Mouse (Mus musculus) lung, postnatal 14 days (tissue): ENCODE data around the gene Mettl3.
"Not testable (repeated sequence)": the region's sequence is repeated elsewhere in the genome, so short reads cannot be mapped to it uniquely, and the experiment has no call there.

Experiments used
- DNase-seq: peaks from one replicate; pipeline ENCODE4 v3.0.0; 2021

Gene Mettl3

GRCm38 (mm10) chr14:52304644-52305271, at the start of gene Mettl3:
TSS of gene Mettl3 (minus strand) at chr14:52305128.
- DNase-seq: peak; percentile 93

DNA sequence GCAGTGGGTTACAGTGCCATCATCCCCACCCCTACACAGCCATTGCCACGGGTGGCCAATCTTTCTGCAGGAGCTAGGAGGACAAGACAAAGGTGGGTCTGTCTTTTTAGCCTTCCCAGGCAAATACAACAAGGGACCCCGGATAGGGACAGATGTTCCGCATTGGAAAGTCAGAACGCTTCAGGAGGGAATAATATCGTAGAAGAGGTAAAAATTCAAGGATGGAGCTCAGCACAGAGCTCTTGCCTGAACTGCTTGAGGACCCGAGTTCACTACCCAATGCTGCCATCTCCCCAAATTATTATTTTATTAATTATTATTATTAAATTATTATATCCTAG, 34.6 kb upstream of the Mettl3 start:
- DNase-seq: no peak

- DNase-seq: peak; percentile 76
Measured at GRCm38 (mm10) chr14:52338751-52339511, 34.0 kb upstream of the Mettl3 start.

DNA sequence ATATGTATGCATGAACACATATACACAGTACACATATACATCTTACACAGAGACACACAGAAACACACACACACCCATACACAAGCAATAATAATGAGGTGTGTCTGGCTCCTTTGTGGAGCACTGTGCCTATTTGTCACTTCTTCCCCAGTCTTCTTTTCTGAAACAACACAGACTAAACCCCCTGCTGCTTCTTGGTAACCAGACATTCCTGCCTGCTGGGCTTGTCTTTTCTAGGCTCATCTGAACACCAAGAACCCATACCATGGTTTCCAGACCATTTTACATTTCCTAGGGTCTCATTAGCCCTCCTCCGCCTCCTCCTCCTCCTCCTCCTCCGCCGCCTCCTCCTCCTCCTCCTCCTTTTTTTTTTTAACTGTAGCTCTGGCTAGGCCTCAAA, 27.2 kb upstream of the Mettl3 start:
- DNase-seq: no peak

DNA sequence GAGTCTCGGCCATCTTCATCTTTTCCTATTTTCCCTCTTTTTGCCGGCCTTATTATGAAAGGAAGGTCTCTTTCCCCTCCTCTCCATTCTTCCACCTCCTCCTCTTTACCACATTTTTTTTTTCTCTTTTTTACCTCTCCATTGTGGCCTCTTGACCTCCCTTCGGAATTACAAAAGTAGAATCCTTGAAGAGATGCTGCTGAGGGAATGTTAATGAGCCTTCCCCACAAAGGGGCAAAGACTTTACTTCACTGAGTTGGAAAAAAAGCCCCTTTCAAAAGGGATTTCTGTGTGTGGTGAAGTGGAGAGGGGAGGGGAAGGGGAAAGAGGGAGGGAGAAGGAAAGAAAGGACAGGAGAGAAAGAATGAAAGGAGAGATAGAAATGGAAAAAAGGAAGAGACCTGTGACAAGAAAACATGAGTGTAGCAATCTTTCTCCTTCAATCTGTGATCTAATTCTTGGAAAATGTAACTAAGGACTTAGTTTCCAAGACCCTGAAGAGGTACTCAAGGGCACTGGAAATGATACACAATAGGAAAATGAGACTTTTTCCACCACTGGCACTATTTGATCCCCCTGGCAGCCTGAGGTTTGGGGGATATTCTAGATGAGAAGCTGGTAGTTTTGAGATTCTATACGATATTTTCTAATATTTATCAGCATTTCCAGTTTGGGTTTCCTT, 26.3 kb upstream of the Mettl3 start:
- no peak for DNase-seq

GRCm38 (mm10) chr14:52327910-52328812, 23.2 kb upstream of the Mettl3 start, which contains the start of gene Sall2:
TSS of gene Sall2 (minus strand) at chr14:52328762.
- no peak for DNase-seq

- no peak for DNase-seq
Measured at GRCm38 (mm10) chr14:52327375-52327901, 22.5 kb upstream of the Mettl3 start.

- no peak for DNase-seq
Measured at GRCm38 (mm10) chr14:52325890-52326289, 21.0 kb upstream of the Mettl3 start.

DNA sequence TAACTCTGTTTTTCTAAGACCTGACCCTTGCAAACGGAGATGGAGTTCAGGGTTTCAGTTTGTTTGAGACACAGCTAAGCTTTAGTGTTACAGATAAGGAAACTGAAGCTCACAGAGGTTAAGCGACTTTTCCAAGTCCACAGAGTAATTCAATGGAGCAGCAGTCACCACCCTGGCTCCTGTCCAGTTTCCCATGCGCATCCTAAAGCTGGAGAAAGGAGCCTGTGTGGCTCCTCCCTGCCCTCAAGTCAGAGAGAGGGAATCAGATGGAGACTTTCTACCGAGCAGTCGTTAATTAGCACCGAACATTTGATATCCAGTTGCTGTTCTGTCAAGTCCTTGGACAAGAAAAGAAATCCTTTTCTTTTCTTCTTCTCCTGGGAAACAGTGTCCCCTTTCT, 14.4 kb upstream of the Mettl3 start:
- DNase-seq: no peak

DNA sequence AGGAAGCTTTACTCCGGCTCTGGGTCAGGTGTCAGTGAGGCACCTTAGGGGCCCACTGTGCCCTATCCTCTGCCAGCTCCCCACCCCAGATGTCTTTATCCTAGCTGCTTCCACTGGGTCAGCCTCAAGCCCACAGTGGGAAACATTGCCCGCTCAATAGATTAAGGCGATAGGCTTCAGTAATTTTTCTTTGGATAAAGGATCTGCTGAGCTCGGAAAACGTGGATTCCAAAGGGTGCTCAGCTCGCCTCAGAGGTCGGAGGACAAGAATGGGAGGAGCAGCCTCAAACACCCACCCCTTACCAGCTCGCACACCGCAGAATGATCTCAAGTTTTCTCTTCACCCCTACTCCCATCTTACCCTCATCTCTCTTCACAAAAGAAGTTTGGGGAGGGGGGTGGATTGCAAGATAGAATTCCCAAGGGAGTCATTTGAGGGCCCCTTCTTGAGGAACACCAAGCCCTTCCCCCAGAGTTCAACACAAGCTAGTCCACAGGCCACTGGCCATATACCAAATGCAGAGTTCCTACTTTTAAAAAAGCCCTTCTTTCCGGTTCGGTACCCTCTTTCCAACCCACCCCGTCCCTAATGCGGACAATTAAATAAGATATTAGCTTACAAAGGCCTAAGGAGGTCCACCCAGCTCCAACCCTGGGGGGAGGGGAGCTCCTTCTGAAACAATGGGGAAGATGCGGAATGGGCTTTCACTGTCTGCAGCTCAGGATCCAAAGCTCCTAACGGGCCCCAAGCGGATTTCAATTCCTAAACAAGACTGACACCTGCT, 11.7 kb upstream of the Mettl3 start:
- DNase-seq: no peak

DNA sequence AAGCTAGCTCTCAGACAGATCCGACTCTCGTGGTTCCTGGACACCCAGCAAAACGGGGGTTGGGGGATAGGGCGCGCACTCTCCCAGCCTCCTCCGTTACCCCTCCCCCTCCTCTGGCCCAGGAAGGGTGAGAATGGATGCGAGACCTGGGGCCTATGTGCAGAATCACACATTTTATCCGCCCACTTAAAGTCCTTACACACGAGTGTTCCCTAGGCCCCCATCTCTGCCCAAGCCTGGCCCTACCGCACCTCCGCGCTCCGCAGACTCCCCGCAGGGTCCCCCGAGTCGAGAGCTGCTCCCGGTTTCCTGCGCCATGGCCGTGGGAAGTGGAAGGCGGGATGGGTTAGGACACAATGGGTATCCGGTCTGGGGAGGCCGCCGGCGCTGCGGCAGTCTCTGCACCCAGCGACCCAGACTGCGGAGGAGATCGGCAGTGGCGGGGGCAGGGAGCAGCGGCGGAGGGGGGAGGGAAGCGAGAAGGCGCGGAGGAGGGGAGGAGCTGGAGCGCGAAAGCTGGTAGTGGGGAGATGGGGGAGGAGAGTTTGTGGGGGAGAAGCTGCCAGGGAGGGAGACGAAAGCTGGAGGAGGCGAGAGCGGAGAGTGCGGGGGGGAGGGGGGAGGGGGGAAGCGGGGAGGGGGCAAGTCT, 11.0 kb upstream of the Mettl3 start:
- peak; percentile 72 for DNase-seq

GRCm38 (mm10) chr14:52315283-52315780, 10.4 kb upstream of the Mettl3 start:
- no peak for DNase-seq

DNA sequence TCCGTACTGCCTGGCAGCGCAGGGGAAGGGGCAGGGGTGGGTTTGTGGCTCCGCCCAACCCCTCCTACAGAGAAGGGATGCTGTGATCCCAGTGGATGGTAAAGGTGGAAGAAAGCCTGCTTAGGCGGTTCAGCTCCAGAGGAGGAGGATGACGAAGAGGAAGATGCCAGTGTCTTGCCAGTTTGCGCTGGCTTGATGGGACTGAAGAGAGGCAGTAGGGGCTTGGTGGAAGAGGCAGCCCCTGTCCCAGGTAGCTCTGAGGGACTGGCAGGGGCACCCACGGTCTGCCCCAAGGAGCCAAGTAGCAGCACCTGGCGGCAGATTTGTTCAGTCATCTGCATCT, 9.9 kb upstream of the Mettl3 start:
- no peak for DNase-seq

DNA sequence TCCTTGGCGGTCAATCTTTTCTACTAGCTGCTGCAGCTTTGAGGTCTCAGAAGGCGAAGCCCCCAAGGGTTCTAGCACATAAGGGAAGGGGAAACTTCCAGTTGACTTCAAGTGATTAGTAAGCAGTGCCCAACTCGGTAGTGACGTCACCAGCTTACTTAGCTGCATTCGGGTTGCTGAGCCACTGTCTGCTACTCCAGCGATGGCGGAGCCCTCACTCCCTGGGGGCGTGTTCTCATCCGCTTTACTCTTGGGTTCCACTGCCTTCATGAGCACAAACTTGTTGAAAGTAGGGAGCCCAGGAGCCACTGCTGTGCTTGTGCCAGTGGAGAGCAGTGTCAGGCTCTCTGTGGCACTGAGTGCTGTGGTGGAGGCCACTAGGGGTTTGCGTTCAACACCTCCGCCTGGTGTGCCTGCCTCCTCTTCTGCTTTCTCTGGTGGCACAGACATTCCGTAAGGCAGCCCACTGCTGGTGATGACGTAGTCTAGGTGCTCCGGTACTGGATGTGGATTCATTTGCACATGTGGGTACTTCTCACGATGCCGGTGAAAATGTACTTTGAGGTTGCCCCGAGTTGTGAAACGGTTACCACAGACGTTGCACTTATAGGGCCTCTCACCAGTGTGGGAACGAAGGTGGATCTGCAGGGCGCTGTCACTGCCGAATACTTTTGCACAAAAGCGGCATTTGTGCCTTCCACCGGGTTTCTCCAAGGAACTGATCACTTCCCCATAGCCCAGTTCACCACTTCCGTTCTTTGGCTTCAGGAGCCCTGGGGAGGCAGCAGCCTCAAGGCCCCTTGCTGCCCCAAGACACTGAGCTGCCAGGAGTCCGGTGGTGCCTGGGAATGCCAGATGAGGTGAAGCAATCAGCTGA, 9.2 kb upstream of the Mettl3 start:
- no peak for DNase-seq

- DNase-seq: no peak
Measured at GRCm38 (mm10) chr14:52310906-52311305, 6.0 kb upstream of the Mettl3 start.

GRCm38 (mm10) chr14:52310343-52310742, 5.4 kb upstream of the Mettl3 start:
- not testable (repeated sequence) for DNase-seq

DNA sequence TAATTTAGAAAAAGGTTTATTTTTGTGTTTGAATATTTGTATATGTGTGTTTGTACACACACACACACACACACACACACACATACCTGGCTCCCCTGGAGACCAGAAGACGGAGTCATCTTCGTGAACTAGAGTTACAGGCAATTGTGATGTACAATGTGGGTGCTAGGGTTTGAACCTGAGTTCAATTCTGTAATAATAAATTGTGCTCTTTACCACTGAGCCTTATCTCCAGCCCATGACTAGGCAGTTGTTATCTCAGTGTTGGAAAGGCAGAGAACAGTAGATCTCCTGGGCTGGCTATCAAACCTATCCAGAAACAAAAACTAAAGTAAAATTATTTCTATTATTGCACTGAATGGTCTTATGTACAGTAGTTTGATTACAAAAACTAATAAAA, 1.2 kb upstream of the Mettl3 start:
- DNase-seq: no peak

DNA sequence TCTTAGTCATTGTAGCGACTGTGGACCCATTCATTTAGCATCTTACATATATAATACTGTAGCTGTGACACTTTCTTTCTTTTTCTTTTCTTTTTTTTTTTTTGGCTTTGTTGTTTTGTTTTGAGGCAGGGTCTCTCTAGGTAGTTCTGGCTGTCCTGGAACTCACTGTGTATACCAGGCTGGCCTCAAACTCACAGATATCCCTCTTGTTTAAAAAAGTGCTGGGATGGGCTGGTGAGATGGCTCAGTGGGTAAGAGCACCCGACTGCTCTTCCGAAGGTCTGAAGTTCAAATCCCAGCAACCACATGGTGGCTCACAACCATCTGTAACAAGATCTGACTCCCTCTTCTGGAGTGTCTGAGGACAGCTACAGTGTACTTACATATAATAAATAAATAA, 1.4 kb downstream of the Mettl3 start:
- DNase-seq: not testable (repeated sequence)

GRCm38 (mm10) chr14:52295558-52296264, 9.2 kb downstream of the Mettl3 start:
- no peak for DNase-seq

DNA sequence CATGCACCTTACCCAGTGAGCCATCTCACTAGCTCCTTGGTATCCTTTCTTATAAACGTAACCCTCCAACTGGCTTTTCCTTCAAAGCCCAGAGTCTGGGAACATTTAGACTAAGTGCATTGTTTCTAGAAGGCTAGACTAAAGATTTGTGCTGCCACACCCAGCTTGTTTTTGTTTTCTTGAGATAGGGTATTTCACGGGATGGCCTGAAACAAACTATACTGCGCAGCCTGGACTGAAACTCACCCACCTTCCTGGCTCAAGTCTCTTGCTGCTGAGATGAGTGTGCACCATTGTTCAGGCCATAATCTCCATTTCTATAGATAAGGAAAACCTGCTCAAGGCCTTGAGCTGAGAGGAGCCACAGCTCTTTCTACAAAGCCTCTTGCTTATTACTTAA, 20.7 kb downstream of the Mettl3 start:
- DNase-seq: no peak
